Mouse (Mus musculus) MEL (cell line): ENCODE data around the gene Ccdc9b. TPM values are rescaled to one million over a fixed set of nuclear protein-coding genes. Genes with fewer than 3 reads are reported as not detected.

Experiments used
- DNase-seq: peaks from one replicate; pipeline ENCODE4 v3.0.0; 2011; ENCODE audit warnings: low read depth, low spot score
- H3K27ac ChIP-seq: 2 replicates; pipeline ENCODE4 v1.5.1; 2012; ENCODE audit warnings: low read depth, mild to moderate bottlenecking, control low read depth, low read length, moderate library complexity; ENCODE audit not compliant: control insufficient read depth
- H3K27me3 ChIP-seq, 2 experiments: fragments of 150-350 bp in 1 of 2; sonication (generic) in 1 of 2; 2 replicates each; pipeline ENCODE4 v1.6.1; 2012; ENCODE audit warnings: low read length in 2 of 2, mild to moderate bottlenecking in 2 of 2, improper control_type of control experiment in 1 of 2, moderate library complexity in 1 of 2; ENCODE audit not compliant: insufficient read depth in 2 of 2, control insufficient read depth in 1 of 2
- H3K36me3 ChIP-seq, 2 experiments: 2 replicates each; pipeline ENCODE4 v1.6.1; 2012 to 2014; ENCODE audit warnings: low read length in 2 of 2, improper control_type of control experiment in 1 of 2, inconsistent platforms in 1 of 2, mild to moderate bottlenecking in 1 of 2; ENCODE audit not compliant: insufficient read depth in 2 of 2, control insufficient read depth in 1 of 2
- H3K4me1 ChIP-seq, 2 experiments: fragments of 150-350 bp in 1 of 2; sonication (generic) in 1 of 2; 2 replicates each; pipeline ENCODE4 v1.6.1; 2012; ENCODE audit warnings: low read length in 2 of 2, improper control_type of control experiment in 1 of 2, mild to moderate bottlenecking in 1 of 2; ENCODE audit not compliant: insufficient read depth in 2 of 2, control insufficient read depth in 1 of 2
- H3K4me3 ChIP-seq, 2 experiments: fragments of 150-350 bp in 1 of 2; sonication (generic) in 1 of 2; 2 replicates each; pipeline ENCODE4 v1.5.1; 2012; ENCODE audit warnings: low read depth in 2 of 2, low read length in 2 of 2, mild to moderate bottlenecking in 2 of 2, moderate library complexity in 2 of 2, control low read depth in 1 of 2, improper control_type of control experiment in 1 of 2; ENCODE audit not compliant: control insufficient read depth in 1 of 2, insufficient read depth in 1 of 2
- H3K79me2 ChIP-seq: 2 replicates; pipeline ENCODE4 v1.6.1; 2012; ENCODE audit warnings: mild to moderate bottlenecking, low read length, moderate library complexity; ENCODE audit not compliant: control insufficient read depth, poor library complexity, insufficient read depth
- H3K9ac ChIP-seq: 2 replicates; pipeline ENCODE4 v1.6.1; 2012; ENCODE audit warnings: low read depth, mild to moderate bottlenecking, control low read depth, low read length, moderate library complexity; ENCODE audit not compliant: control insufficient read depth, poor library complexity, severe bottlenecking
- H3K9me3 ChIP-seq: fragments of 150-350 bp; sonication (generic); replicated peaks from 2 replicates; pipeline ENCODE4 v1.6.1; 2012; ENCODE audit warnings: mild to moderate bottlenecking, low read length, improper control_type of control experiment, moderate library complexity; ENCODE audit not compliant: insufficient read depth
- BHLHE40 ChIP-seq: IDR thresholded peaks from 2 replicates; pipeline ENCODE4 v1.6.1; 2012; ENCODE audit warnings: low read depth, mild to moderate bottlenecking, inconsistent platforms, low read length, improper control_type of control experiment, borderline replicate concordance
- CTCF ChIP-seq, 3 experiments: IDR thresholded peaks in 2 of 3; conservative IDR thresholded peaks in 1 of 3; 2 replicates each; pipeline ENCODE4 v1.5.1; 2011 to 2012; ENCODE audit warnings: low read length in 3 of 3, low read depth in 2 of 3, mild to moderate bottlenecking in 2 of 3, improper control_type of control experiment in 1 of 3, inconsistent platforms in 1 of 3, mixed read lengths in 1 of 3, moderate library complexity in 1 of 3; ENCODE audit not compliant: control insufficient read depth in 1 of 3, insufficient read depth in 1 of 3, poor library complexity in 1 of 3, severe bottlenecking in 1 of 3
- ELF1 ChIP-seq: IDR thresholded peaks from 2 replicates; pipeline ENCODE4 v1.6.1; 2014; ENCODE audit warnings: low read depth, mild to moderate bottlenecking, inconsistent platforms, low read length, improper control_type of control experiment, moderate library complexity
- EP300 ChIP-seq, 2 experiments: IDR thresholded peaks; 2 replicates each; pipeline ENCODE4 v1.6.1; 2011; ENCODE audit warnings: improper control_type of control experiment in 2 of 2, low read length in 2 of 2, low read depth in 1 of 2, mild to moderate bottlenecking in 1 of 2
- ETS1 ChIP-seq: IDR thresholded peaks from 2 replicates; pipeline ENCODE4 v1.6.1; 2012; ENCODE audit warnings: low read depth, mild to moderate bottlenecking, inconsistent platforms, low read length, improper control_type of control experiment, moderate library complexity
- GATA1 ChIP-seq: IDR thresholded peaks from 2 replicates; pipeline ENCODE4 v1.6.1; 2011; ENCODE audit warnings: low read depth, low read length, improper control_type of control experiment
- HCFC1 ChIP-seq: IDR thresholded peaks from 2 replicates; pipeline ENCODE4 v1.6.1; 2012; ENCODE audit warnings: low read depth, mild to moderate bottlenecking, inconsistent platforms, low read length, improper control_type of control experiment, moderate library complexity
- MAX ChIP-seq: IDR thresholded peaks from 2 replicates; pipeline ENCODE4 v1.6.1; 2011; ENCODE audit warnings: low read length, improper control_type of control experiment
- MAZ ChIP-seq: IDR thresholded peaks from 2 replicates; pipeline ENCODE4 v1.6.1; 2012; ENCODE audit warnings: low read depth, mild to moderate bottlenecking, inconsistent platforms, low read length, improper control_type of control experiment
- MXI1 ChIP-seq: IDR thresholded peaks from 2 replicates; pipeline ENCODE4 v1.6.1; 2011; ENCODE audit warnings: mild to moderate bottlenecking, low read depth, low read length, improper control_type of control experiment
- MYC ChIP-seq: IDR thresholded peaks from 2 replicates; pipeline ENCODE4 v1.6.1; 2011; ENCODE audit warnings: low read depth, mild to moderate bottlenecking, low read length, improper control_type of control experiment, moderate library complexity
- POLR2AphosphoS5 ChIP-seq: IDR thresholded peaks from 2 replicates; pipeline ENCODE4 v1.6.1; 2012; ENCODE audit warnings: low read depth, borderline replicate concordance, mild to moderate bottlenecking, inconsistent platforms, low read length, moderate library complexity, mixed read lengths
- RAD21 ChIP-seq: IDR thresholded peaks from 2 replicates; pipeline ENCODE4 v1.6.1; 2011; ENCODE audit warnings: mild to moderate bottlenecking, low read depth, low read length, improper control_type of control experiment
- SIN3A ChIP-seq: IDR thresholded peaks from 2 replicates; pipeline ENCODE4 v1.6.1; 2012; ENCODE audit warnings: low read length, improper control_type of control experiment, inconsistent platforms
- SMC3 ChIP-seq: IDR thresholded peaks from 2 replicates; pipeline ENCODE4 v1.6.1; 2011; ENCODE audit warnings: low read depth, low read length, improper control_type of control experiment
- USF1 ChIP-seq: IDR thresholded peaks from 2 replicates; pipeline ENCODE4 v1.6.1; 2014; ENCODE audit warnings: low read depth, mild to moderate bottlenecking, inconsistent platforms, low read length, improper control_type of control experiment, moderate library complexity
- ZC3H11A ChIP-seq: IDR thresholded peaks from 2 replicates; pipeline ENCODE4 v1.6.1; 2012; ENCODE audit warnings: low read depth, mild to moderate bottlenecking, inconsistent platforms, low read length, improper control_type of control experiment
- ZKSCAN1 ChIP-seq: IDR thresholded peaks from 2 replicates; pipeline ENCODE4 v1.6.1; 2012; ENCODE audit warnings: low read depth, mild to moderate bottlenecking, inconsistent platforms, low read length, improper control_type of control experiment, moderate library complexity
- ZMIZ1 ChIP-seq: IDR thresholded peaks from 2 replicates; pipeline ENCODE4 v1.6.1; 2012; ENCODE audit warnings: low read depth, mild to moderate bottlenecking, inconsistent platforms, low read length, improper control_type of control experiment, moderate library complexity
- polyA plus RNA-seq, 2 experiments: library from polyadenylated mRNA; stranded (reverse) in 1 of 2; unstranded in 1 of 2; fragments of >175 nt in 1 of 2; fragments of >200 nt in 1 of 2; gene quantifications; 2 replicates each; pipeline versions ENCODE4 v1.2.1 to v1.2.4; 2012; ENCODE audit warnings: low replicate concordance in 2 of 2, low read depth in 1 of 2; ENCODE audit not compliant: insufficient read length in 2 of 2, insufficient read depth in 1 of 2, missing spikeins in 1 of 2
- total RNA-seq: library from RNA; depleted of rRNA; stranded (reverse); fragments of 300-350 nt; gene quantifications from 2 replicates; pipeline ENCODE4 v1.2.3, GENCODE M21; 2012

The Ccdc9b gene
- total and polyA plus RNA-seq, 3 experiments = 1.7 to 2.4 TPM; not detected in 1

- TF ChIP-seq ZKSCAN1 = no peak
- TF ChIP-seq MAX = peak; percentile 59; the same call in 1 of the 2 replicates
- TF ChIP-seq POLR2AphosphoS5 = no peak
Observed at GRCm38 (mm10) chr2:118745232-118745884, 17.1 kb downstream of the Ccdc9b start, which contains the start of gene Inafm2 (continued).

- Histone ChIP-seq H3K9ac (peak overlapping the region; percentile 59), H3K79me2 (peaks cover 25% of the 10 kb centered on the region), H3K4me3 (peak overlapping the region; percentile 57 to 62), H3K9me3 (no peaks in the 10 kb centered on the region), H3K27ac (no peak overlapping the region), H3K4me1 (peaks cover 4 to 16% of the 10 kb centered on the region in 2 experiments), H3K36me3 (peaks cover 3 to 16% of the 10 kb centered on the region in 2 experiments; a peak in 3 of 4 replicates), H3K27me3 (no peaks in the 10 kb centered on the region)
- peak; percentile 57 for DNase-seq
- no peak for TF ChIP-seq BHLHE40
Observed at GRCm38 (mm10) chr2:118744621-118745020, 17.8 kb downstream of the Ccdc9b start.

- H3K79me2 ChIP-seq = peaks cover 25% of the 10 kb centered on the region
- no peaks in the 10 kb centered on the region for H3K9me3 ChIP-seq
- H3K4me1 ChIP-seq = peaks cover 4 to 16% of the 10 kb centered on the region in 2 experiments
- DNase-seq = peak; percentile 85
- H3K36me3 ChIP-seq = peaks cover under 1 to 15% of the 10 kb centered on the region in 2 experiments; a peak in 3 of 4 replicates
- no peaks in the 10 kb centered on the region for H3K27me3 ChIP-seq
- TF ChIP-seq ETS1 = peak; percentile 14; the same call in 1 of the 2 replicates
- no peak for TF ChIP-seq POLR2AphosphoS5
- TF ChIP-seq USF1 = 0 out of 2 replicates have a peak, but pooled peaks have one; percentile 4
- peak; percentile 61 for TF ChIP-seq ZC3H11A
- TF ChIP-seq BHLHE40 = no peak
- TF ChIP-seq ZMIZ1 = no peak
- TF ChIP-seq MXI1 = peak; percentile 25; the same call in 1 of the 2 replicates
- peak; percentile 54 for TF ChIP-seq MAX
- peak; percentile 65; the same call in 1 of the 2 replicates for TF ChIP-seq MYC
- peak; percentile 90 for TF ChIP-seq SMC3
- TF ChIP-seq CTCF (IDR thresholded peaks at IDR 0.05 in 2 of 3, conservative IDR thresholded peaks at IDR 0.05 in 1 of 3; ENCODE audit: control insufficient read depth in 1 of 3, insufficient read depth in 1 of 3, low read depth in 2 of 3, low read length in 3 of 3, poor library complexity in 1 of 3, severe bottlenecking in 1 of 3) = peak; percentile 63 to 93 (median 82)
- peak; percentile 43; the same call in 1 of the 2 replicates for TF ChIP-seq HCFC1
- 0 out of 2 replicates have a peak, but pooled peaks have one; percentile 64 for TF ChIP-seq MAZ
- TF ChIP-seq SIN3A = peak; percentile 85
- TF ChIP-seq EP300 (IDR thresholded peaks at IDR 0.05; ENCODE audit: low read depth in 1 of 2, low read length in 2 of 2) = peak; percentile 4 to 5; a peak in 1 of 4 replicates
- peak; percentile 57; the same call in 1 of the 2 replicates for TF ChIP-seq ELF1
- no peak for TF ChIP-seq GATA1
- TF ChIP-seq RAD21 = peak; percentile 58
- TF ChIP-seq, all 39 proteins: peak for 14
- Histone ChIP-seq H3K4me3 (peak overlapping the region in 1 of 2 experiments; percentile 41; a peak in 2 of 4 replicates), H3K27ac (no peak overlapping the region), H3K9ac (no peak overlapping the region)
Observed at GRCm38 (mm10) chr2:118743261-118743943, 19.1 kb downstream of the Ccdc9b start.
